Mouse (Mus musculus) 416B (cell line): ENCODE results near the gene Ranbp17.
"Not testable (repeated sequence)": the region's sequence is repeated elsewhere in the genome, so short reads cannot be mapped to it uniquely, and the experiment has no call there.

Source experiments
- DNase-seq: peaks from one replicate; pipeline ENCODE4 v3.0.0; 2011; ENCODE audit warnings: low read depth

The Ranbp17 gene

DNA sequence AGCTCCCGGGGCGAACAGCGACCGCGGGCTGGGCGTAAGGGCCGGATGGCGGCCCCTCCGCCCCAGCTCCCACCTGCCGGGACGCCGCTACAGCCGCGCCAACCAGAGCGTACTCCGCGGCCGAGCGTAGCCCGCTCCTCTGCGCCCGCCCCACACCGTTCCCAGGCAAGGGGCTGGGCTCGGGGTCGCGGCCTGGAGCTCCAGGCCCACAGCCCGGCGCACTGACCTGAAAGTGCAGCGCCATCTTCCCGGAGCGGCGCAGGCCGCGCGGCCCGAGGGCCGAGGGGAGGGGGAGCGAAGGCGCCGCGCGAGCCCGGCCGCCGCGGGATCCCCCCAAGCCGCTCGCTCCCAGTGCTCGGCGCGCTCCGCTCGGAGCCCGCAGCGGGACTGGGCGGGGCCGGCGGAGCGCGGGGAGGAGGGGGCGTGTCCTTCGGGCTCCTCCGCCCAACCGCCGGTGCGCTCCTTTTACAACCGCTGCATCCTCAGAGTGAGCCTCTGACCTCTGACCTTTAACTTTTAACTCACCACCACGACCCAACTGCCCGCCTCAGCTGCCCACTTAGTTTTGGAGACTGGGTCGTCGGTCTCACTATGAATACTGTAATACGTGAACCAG, at the start of gene Ranbp17:
TSS of gene Ranbp17 (minus strand) at position 371 of the 616 bp plus-strand sequence.
- DNase-seq = no peak

DNA sequence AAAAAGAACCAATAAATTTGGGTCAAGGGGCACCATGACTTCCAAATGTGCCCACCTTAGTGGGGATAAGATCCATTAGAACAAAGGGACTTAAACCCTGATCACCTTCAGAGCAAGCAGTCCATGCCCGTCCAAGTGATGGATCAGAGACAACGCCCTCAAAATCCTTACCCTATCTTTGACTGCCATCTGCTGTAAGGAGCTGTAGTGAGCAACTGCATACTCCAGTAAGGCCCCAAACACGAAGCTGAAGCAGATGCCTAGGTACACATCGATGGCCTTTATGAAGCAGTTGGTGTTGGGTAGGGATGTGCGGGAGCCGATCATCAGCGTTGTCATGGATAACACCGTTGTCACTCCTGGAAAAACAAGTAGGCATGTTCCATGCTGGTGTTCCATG, 40.6 kb upstream of the Ranbp17 start:
- peak; percentile 26 for DNase-seq

DNA sequence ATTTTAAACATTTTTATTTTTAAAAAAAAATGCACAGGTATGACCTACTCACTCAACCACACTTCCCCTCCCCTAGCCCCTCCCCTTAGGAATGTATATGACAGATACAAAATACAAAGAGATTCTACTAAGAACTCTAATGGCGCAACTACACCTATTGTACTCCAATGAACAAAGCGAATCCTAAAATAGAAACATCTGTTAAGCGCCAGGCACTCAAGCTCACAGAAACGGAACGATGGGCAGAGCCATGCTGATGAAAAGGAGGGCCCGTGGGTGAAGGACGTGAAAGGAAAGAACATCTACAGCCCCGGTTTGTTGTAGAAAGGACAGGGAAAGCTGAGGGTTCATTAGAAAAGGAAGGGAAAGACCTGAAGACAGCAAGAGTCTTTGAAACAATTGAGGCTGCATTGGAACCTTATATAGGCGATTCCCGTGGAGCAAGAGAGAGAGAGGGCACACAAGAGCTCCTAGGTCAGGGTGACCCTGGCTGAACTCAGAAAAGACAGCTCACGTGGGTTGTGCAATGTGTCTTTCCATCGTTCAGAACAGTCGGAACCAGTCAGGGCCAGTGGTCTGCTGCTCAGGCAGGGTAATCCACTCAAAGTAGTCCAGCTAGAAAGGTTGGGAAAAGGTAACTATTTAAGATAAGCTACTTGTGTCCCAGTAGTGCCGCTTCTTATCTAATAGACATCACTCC, 37.5 kb upstream of the Ranbp17 start:
- no peak for DNase-seq

DNA sequence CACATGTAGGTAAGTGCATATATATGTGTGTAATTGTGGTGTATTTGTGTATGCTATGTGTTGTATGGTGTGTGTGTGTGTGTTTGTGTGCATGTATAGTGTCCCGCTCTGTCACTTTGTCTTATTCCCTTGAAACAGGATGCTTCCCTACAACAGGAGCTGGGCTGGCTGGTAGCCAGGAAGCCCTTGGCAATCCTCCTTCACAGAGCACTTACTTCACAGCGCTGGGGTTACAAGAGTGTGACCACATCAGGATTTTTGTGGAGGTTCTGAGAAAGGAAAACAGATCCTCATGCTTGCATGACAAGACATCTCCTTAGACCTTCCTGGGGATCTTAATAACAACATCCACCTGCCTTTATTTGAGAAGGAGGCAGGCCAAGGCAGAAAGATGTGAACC, 33.8 kb upstream of the Ranbp17 start:
- DNase-seq = no peak

DNA sequence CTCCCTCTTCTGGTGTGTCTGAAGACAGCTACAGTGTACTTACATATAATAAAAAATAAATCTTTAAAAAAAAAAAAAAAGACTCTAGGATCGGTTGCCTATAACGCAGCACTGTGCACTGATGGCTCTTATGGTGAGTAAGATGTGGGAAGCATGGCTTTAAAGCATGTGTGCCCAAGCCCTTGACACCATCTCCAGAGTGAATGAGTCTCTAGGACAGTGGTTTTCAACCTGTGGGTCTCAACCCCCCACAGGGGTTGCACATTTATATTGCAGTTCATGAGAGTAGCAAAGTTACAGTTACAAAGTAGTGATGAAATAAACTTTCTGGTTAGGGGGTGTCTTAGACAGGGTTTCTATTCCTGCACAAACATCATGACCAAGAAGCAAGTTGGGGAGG, 31.4 kb upstream of the Ranbp17 start:
- DNase-seq = no peak

DNA sequence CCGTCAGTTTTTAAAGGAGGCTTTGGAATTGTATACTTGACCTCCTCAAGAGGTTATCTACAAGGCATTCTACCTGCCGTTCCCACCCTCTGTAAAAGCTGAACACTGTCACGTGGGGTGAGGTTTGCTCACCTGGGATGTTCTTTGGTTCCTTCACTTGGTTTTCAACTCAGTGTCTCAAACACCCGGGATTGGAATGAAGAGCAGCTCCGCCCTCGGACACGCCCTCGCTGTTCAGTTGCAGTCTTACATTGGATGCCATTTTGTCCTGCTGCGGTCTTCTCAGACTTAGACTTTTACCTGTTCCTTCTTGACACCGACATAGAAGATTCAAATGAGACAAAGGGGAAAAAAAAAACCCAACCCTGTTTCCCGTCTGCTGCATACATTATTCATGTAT, 30.6 kb upstream of the Ranbp17 start:
- no peak for DNase-seq

DNA sequence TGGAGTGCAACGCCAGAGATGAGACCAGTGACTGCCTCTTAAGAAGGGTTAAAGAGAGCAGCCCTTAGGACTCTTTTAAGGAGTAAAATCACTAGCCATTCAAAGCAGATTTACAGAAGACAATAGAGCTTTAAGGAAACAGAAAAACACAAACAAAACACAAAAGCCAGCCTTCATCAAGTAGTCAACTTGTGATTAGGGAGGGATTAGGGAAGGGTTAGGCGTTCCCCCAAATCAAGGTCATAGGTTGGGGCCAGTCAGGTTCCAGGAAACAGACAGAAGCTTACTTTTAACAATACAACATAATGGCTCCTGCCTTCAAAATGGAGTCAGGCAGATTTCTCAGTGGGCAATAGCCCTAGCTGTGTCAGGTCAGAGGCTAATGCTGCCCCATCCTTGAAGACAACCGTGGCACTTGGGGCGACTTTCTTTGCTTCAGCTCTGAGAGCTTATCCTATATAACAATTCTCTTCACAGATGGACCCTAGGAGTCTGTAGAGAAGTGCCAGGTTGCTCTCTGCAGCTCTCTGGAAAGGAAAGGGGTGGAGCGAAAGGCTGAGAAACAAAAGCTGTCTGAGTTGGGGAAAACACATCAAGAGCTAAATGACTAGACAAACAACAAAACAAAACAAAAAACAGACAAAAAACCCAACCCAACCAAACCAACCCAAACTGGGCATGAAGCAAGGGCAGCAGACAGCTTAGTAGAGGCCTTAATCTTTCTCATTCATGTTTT, 24.0 kb upstream of the Ranbp17 start:
- no peak for DNase-seq

DNA sequence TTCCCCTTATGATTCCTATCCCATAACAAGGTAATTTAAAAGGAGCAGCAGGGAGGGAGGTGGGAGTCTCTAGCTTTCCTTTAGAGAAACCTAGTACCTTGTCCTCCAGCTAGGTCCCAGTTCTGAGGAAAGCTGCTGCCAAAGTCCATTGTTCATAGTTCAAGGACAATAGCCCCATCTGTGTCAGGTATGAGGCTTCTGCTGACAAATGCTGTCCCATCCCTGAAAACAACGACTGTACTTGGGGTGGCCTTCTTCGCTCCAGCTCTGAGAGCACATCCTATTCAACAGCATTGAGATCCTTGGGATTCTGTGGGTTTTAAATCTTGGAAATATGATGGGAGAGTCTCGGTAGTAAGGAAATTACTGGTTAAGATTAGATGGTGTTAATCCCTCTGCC, 23.1 kb upstream of the Ranbp17 start:
- DNase-seq = no peak

DNA sequence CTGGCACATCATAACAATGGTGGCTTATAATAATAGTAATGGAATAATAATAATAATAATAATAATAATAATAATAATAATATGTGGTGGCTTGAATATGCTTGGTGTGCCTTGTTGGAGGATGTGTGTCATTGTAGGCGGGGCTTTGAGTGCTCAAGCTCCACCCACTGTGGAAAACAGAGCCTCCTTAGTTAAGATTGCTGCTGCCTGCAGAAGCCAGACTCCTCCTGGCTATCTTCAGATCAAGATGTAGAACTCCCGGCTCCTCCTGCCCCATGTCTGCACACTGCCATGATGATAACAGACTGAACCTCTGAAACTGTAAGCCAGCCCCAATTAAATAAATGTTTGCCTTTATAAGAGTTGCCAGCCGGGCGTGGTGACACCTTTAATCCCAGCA, 21.0 kb upstream of the Ranbp17 start:
- DNase-seq = no peak

DNA sequence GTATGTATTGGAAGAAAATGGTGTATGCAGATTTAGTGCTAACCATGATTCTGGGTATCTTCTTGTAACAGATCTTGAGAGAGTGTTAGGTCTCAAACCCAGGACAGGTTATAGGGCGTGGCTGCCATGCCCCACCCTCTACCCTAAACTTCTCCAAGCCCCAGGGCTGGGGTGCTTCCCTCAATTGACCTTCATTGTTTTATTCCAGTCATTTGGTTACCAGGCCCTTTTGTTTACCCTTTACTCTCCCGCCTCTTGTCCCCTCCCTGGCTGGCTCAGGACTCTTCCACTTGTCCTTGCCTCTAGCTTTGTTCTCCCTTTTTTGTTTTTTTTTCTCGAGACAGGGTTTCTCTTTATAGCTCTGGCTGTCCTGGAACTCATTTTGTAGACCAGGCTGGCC, 20.0 kb upstream of the Ranbp17 start:
- DNase-seq = no peak

DNA sequence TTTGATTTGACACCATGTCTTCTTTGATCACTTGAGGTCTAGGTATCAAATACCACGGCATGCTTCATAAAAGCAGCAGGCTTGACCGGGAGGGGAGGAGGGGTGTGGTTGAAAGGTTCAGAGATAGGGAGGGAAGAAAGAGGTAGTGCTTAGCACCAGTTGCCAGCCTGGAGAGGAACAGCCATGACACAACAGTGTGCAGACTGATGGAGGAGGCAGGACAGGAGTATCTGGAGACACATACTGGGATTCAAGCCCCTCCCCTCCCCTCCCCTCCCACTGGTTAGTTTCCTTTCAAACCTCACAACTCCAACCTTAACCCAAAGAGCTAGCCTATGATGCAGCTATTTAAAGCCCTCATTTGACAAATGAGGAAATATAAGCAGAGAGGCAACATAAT, 16.0 kb upstream of the Ranbp17 start:
- no peak for DNase-seq

DNA sequence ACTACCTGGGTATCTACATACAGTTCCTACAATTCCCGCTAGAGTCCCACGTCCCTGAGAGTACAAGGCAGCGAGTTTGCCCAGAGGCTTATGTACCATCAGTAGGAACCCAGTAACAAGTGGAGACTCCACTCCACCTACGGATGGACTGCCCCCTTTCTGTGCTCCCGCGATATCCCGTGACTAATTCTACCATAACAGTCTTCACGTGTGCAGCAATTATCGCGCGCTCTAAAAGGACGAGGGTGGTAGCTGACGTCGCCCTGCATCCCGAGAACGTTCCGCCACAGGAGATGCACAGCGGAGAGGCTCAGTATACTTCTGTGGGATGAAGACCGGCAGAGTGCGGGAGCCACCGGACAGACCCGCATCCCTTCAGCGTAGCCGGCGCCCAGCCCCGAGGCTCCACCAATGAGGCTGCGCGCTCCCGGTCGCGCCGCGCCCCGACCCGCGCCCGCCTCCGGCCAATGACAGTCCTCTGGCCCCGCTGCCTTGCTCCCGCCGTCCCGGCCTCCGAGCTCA, 631 bp downstream of the Ranbp17 start:
- no peak for DNase-seq

DNA sequence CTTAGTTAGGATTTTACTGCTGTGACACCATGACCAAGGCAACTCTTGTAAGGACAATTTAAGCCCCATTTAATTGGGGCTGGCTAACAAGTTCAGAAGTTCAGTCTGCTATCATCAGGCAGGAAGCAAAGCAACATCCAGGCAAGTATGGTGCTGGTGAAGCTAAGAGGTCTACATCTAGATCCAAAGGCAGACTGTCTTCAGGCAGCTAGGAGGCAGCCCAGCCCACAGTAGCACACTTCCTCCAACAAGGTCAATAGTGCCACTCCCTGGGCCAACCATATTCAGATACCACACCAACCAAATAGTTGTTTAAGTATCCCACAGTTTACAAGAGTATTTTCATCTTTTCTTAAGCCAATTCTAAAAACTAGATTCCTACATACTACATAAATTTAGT, 4.1 kb downstream of the Ranbp17 start:
- DNase-seq = no peak

DNA sequence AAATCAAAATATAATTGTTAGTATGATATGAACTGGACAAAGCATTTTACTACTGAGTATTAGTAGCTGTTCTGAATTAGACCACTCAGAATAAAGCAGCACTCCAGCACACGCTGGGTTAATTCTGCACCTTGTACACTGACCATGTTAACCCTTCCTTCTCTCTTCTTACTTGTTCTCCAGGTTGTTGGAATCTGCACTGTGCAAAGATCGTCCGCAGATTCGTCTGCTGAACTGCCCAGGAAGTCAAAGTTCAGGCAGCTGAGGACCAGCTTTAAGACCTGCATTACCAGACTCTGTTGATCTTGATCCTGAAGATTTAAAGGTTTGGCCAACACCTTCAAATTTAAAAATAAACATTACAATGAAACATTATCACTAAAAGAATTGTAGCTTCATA, 27.8 kb downstream of the Ranbp17 start:
- DNase-seq = no peak

DNA sequence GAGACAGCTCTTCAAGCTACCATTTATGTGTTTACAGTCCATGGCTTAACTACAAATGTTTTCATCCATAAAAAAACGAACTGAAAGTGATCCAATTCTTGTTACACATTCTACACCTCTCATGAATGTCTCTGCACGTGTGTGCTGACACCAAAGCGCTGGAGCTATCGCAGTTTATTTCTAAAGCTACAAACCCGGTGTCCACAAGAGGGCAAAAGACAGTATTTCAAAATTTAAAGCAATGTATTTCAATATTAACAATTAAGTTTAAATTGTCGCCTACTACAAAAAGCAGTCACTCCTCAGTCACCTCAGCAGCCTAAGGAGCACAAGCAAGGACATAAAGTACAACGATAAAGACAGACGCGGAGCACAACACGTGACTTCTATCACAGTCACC, 33.1 kb downstream of the Ranbp17 start:
- DNase-seq = no peak

DNA sequence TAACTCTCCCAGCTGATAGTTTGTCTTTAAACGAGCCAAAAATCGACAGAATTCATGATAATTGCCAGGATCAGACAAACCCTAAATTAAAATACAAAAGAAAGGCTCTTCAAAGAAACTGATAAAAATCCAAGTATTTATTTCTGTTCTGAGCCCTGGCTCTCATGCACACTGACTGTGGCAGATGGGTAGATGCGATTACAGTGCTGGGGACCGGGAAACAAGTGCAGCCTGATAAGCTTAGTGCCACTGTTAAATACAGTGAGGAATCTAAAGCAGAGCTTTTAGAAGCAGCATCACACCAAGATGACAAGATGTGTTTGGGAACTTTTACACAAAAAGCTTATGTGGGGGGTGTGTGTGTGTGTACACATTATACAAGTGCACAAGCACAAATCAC, 34.3 kb downstream of the Ranbp17 start:
- DNase-seq = no peak

DNA sequence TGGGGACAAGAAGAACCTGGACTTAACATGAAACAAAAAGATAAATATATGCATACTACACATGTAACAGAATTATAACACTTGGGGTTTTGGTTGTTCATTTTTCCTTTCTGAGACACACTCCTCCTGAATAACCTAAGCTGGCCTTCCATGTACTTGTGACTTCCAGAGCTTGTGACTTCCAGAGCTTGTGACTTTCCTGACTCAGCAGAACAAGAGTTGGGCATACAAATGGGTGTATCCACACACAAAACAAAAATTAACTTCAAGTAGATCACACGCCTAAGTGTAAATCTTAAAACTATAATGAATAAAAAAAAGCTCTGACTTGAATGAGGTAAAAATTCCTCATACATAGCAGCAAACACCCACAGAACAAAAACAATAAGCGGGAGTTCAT, 36.9 kb downstream of the Ranbp17 start:
- no peak for DNase-seq

DNA sequence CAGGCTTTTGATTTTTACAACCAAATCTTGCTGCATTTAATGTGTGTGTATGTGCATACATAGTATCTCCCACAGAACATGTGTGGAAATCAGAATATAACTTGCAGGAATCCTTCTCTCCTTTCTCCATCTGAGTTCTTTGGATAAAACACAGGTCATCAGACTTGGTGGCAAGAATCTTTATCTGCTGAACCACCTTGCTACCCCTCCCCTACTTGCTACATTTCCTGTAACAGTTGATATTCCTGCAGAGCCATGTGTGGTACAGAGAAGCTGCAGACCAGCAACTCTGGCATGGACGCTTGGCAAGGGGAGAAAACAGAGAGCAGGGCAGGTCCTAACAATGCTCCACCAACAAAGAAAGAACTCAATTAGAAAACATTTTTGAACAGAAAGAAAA, 52.4 kb downstream of the Ranbp17 start:
- no peak for DNase-seq

DNA sequence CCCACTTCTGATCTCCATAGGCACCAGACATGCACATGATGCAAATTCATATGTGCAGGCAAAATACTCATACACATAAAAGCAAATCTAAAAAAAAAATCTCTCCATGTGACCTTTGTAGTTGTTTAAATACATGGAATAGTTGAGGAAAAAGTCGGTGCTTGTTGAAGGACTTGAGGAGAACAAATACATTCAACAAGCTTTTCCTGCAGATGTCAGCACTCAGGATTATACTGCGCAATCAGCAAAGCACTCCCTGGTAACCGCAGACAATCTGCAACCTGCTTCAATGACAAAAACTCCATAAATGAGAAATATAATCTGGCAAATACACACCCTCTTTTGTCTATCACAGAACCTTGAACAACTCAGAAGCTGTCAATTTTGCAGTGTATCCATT, 59.5 kb downstream of the Ranbp17 start:
- no peak for DNase-seq

DNA sequence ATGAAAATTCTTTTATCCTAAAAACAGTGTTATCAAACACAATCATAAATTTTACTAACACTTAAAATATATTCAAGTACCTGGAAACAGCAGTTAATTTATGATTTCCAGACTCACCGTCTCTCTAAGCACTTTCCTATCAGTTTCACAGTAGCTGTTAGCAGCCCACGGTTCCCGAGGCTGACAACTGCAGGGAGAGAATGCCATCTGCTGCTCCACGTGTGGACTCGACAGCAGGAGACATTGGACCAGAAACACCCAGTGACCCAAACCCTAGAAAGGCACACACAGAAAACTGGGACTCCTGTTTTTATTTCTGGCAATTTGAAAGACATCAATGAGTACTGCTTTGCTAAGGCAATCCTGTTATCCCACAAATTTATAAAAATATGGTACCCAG, 79.7 kb downstream of the Ranbp17 start:
- DNase-seq = no peak

DNA sequence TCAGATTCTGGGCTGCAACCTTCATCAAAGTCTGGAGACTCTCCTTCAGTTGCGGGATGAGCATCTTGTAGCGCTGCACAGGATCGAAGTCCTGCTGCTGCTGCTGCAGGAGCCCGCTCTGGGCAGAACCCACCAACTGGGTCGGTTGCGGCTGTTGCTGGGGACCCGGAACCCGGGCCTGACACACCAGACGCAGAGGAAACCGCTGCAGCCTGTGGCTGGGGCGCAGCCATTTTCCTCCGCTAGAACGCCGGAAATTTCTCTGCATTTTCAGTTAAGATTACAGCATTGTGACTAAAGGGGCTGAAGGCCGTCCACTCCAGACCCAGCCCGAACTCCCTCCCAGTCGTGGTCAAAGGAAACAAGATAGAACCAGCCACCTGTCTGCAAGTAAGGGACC, 85.3 kb downstream of the Ranbp17 start:
- peak; percentile 15 for DNase-seq

DNA sequence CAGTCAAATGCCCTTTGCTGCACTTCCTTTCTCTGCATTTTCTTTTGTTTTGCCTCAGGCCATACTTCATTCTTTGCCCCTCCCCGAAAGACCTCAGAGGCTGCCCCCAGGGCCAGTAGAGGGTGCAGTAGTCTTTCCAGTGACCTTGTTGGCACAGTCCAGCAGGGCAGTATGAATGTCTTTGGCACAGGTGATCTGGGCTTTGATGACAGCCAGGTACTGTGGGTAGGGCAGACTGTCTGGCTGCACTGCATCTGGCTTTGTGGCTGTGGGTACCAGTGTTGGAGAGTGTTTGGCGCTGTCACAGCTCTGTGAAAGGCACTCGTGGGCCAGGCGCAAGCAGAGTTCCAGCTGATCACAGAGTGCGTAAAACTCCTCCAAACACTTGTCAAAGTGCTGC, 85.8 kb downstream of the Ranbp17 start:
- not testable (repeated sequence) for DNase-seq

DNA sequence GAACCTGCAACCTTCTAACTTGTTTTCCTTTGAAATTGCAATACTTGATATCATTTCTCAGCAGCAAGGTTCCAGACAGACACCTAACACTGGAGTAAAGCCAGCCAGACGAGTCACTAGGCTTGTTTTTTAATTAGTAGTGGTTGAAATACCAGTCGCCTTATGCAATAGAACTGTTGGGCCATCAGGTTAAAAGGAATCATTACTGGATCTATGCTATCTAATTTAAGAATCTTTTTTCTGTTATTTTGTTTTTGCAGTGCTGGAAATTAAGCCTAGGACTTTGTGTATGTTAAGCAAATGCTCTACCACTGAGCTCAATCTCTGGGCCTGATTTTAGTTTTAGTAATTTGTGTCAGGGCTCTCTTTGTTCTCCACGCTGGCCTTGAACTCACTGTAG, 91.3 kb downstream of the Ranbp17 start:
- DNase-seq = no peak
